Mouse (Mus musculus) spleen, adult 12 weeks (tissue): ENCODE measurements around the gene Ahdc1.

Experiments
- DNase-seq: peaks from one replicate; pipeline ENCODE4 v3.0.0; 2022; ENCODE audit warnings: low spot score

Gene Ahdc1

GRCm38 (mm10) chr4:133039116-133039819 lies 28.2 kb downstream of the Ahdc1 start:
- DNase-seq, result no peak

GRCm38 (mm10) chr4:133039832-133040231 lies 28.8 kb downstream of the Ahdc1 start:
- DNase-seq, result no peak

GRCm38 (mm10) chr4:133040241-133040904 lies 29.3 kb downstream of the Ahdc1 start:
- no peak for DNase-seq

- no peak for DNase-seq
Measured at GRCm38 (mm10) chr4:133042244-133042643, 31.2 kb downstream of the Ahdc1 start.

GRCm38 (mm10) chr4:133042651-133043635 lies 31.9 kb downstream of the Ahdc1 start:
- DNase-seq, result no peak

GRCm38 (mm10) chr4:133043798-133044646 lies 33.0 kb downstream of the Ahdc1 start:
- no peak for DNase-seq

- no peak for DNase-seq
Measured at GRCm38 (mm10) chr4:133044647-133045094, 33.6 kb downstream of the Ahdc1 start.

- DNase-seq, result no peak
Measured at GRCm38 (mm10) chr4:133045771-133046474, 34.9 kb downstream of the Ahdc1 start.

- no peak for DNase-seq
Measured at GRCm38 (mm10) chr4:133046691-133047352, 35.8 kb downstream of the Ahdc1 start.

- DNase-seq, result no peak
Measured at GRCm38 (mm10) chr4:133047353-133048105, 36.5 kb downstream of the Ahdc1 start.

GRCm38 (mm10) chr4:133049071-133049920 lies 38.2 kb downstream of the Ahdc1 start:
- no peak for DNase-seq

GRCm38 (mm10) chr4:133050196-133050836 lies 39.3 kb downstream of the Ahdc1 start:
- DNase-seq, result no peak

- DNase-seq, result no peak
Measured at GRCm38 (mm10) chr4:133050837-133051549, 39.9 kb downstream of the Ahdc1 start.

GRCm38 (mm10) chr4:133051550-133051865 lies 40.4 kb downstream of the Ahdc1 start:
- no peak for DNase-seq

- DNase-seq, result no peak
Measured at GRCm38 (mm10) chr4:133052029-133052745, 41.1 kb downstream of the Ahdc1 start.

- no peak for DNase-seq
Measured at GRCm38 (mm10) chr4:133052995-133053572, 42.0 kb downstream of the Ahdc1 start.
